Mouse (Mus musculus) olfactory bulb, adult 2 months (tissue): Measurements from ENCODE around the gene Tnnt3.

Source experiments
- CTCF ChIP-seq: fragments of 200-500 bp; IDR thresholded peaks from 2 replicates; pipeline ENCODE4 v1.5.1; 2012; ENCODE audit warnings: low read depth, mild to moderate bottlenecking, low read length, moderate library complexity; ENCODE audit not compliant: insufficient read depth
- POLR2A ChIP-seq: fragments of 200-500 bp; IDR thresholded peaks from 2 replicates; pipeline ENCODE4 v1.6.1; 2012; ENCODE audit warnings: mild to moderate bottlenecking, low read depth, low read length, moderate library complexity; ENCODE audit not compliant: insufficient read depth

DNA sequence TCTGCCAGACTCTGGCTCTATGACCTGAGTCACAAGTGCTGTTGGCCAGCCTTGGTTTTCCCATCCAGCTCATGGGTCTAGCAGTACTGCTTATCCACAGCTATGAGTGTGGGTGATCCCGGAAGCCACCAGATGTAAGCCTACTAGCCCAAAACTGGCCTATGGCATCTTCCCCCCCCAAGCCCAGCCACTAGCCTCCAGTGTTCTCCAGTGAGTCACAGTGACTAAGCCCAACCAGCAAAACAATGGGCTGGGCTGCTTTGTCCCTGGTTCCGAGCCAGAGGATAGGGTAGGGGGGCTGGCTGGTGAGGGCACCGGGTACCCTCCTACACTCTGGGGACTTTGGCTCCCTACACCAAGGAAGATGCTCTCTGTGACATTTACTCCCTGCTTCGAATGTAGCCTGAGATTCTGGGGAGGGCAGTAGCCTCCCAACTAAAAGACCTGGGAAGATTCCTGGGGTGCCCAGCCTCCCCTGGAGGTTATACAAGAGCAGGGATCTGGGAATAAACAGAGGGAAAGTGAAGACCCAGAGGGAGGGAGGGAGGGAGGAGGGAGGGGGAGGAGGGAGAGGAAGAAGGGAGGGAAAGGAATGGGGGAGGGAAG, 27.7 kb upstream of the Tnnt3 start:
- no peak for TF ChIP-seq CTCF
- no peak for TF ChIP-seq POLR2A
